Mouse (Mus musculus) G1E (cell line): ENCODE data around the gene Bptf. TPM values are rescaled to one million over a fixed set of nuclear protein-coding genes. Genes with fewer than 3 reads are reported as not detected.
A peak's percentile ranks its signal among the peaks of the same experiment; 100 is the strongest.

Experiments
- ATAC-seq: 2 replicates; pipeline ENCODE4 v1.8.0; 2016; ENCODE audit warnings: mild to moderate bottlenecking; ENCODE audit not compliant: insufficient number of reproducible peaks, poor library complexity, low FRiP score, severe bottlenecking; ENCODE audit errors: extremely low read depth
- DNase-seq: peaks from one replicate; pipeline ENCODE4 v3.0.0; 2012; ENCODE audit warnings: low spot score
- H3K27me3 ChIP-seq: 2 replicates; pipeline ENCODE4 v1.6.1; 2012; ENCODE audit warnings: mild to moderate bottlenecking, low read length, inconsistent platforms; ENCODE audit not compliant: insufficient read depth
- H3K36me3 ChIP-seq: replicated peaks from 2 replicates; pipeline ENCODE3; 2012; ENCODE audit warnings: mild to moderate bottlenecking, inconsistent platforms
- H3K4me1 ChIP-seq: 2 replicates; pipeline ENCODE4 v1.6.1; 2012; ENCODE audit warnings: low read depth, low read length, inconsistent platforms, mixed read lengths; ENCODE audit not compliant: insufficient read depth
- H3K4me3 ChIP-seq: 2 replicates; pipeline ENCODE4 v1.5.1; 2012; ENCODE audit warnings: low read depth, mild to moderate bottlenecking, inconsistent platforms, low read length, moderate library complexity, mixed read lengths
- H3K9me3 ChIP-seq: replicated peaks from 2 replicates; pipeline ENCODE4 v1.6.1; 2012; ENCODE audit warnings: inconsistent platforms
- CTCF ChIP-seq: IDR thresholded peaks from 2 replicates; pipeline ENCODE4 v1.5.1; 2012; ENCODE audit warnings: low read depth, low read length, inconsistent platforms, mixed read lengths
- GATA1 ChIP-seq: IDR thresholded peaks from 2 replicates; pipeline ENCODE4 v1.6.1; 2012; ENCODE audit warnings: borderline replicate concordance, low read length, inconsistent platforms, mixed read lengths
- GATA2 ChIP-seq: IDR thresholded peaks from 2 replicates; pipeline ENCODE4 v1.6.1; 2012; ENCODE audit warnings: low read depth, low read length, inconsistent platforms, borderline replicate concordance
- POLR2AphosphoS5 ChIP-seq: IDR thresholded peaks from 2 replicates; pipeline ENCODE4 v1.6.1; 2012; ENCODE audit warnings: low read depth, low read length, inconsistent platforms; ENCODE audit not compliant: insufficient replicate concordance
- TAL1 ChIP-seq: conservative IDR thresholded peaks from 2 replicates; pipeline ENCODE4 v1.6.1; 2012; ENCODE audit warnings: low read depth, low read length, inconsistent platforms, mixed read lengths
- polyA plus RNA-seq: library from polyadenylated mRNA; stranded (reverse); fragments of >175 nt; gene quantifications from 2 replicates; pipeline ENCODE4 v1.2.3, GENCODE M21; 2012
- total RNA-seq, 2 experiments: library from RNA; stranded (forward) in 1 of 2; stranded (reverse) in 1 of 2; fragments of 200-1000 nt in 1 of 2; fragments of >200 nt in 1 of 2; fragmentation: Nextera tagmentation in 1 of 2; gene quantifications; 2 replicates each; pipeline ENCODE4 v1.2.3; 2014 to 2017

The Bptf gene
- total RNA-seq (2014; fragmentation: Nextera tagmentation): 75.6 and 86.4 TPM in 2 replicates
- total RNA-seq (2017): 25.5 and 28.5 TPM in 2 replicates
- polyA plus RNA-seq: 48.1 and 53.7 TPM in 2 replicates

- H3K9me3 ChIP-seq: no peaks in the 10 kb centered on the region
- H3K4me1 ChIP-seq: peaks cover 20% of the 10 kb centered on the region
- TF ChIP-seq TAL1: no peak
- TF ChIP-seq CTCF: peak; percentile 86; the same call in 1 of the 2 replicates
- TF ChIP-seq GATA2: no peak
- TF ChIP-seq POLR2AphosphoS5: no peak
- no peak for TF ChIP-seq GATA1
- ATAC-seq: peak; percentile 45
- H3K27me3 ChIP-seq: 0 out of 2 replicates have a peak, but pooled peaks cover 2% of the 10 kb centered on the region
- H3K36me3 ChIP-seq: peaks cover 4% of the 10 kb centered on the region
- peak within 1 kb of the TSS; percentile 89 for H3K4me3 ChIP-seq
- peak; percentile 97 for DNase-seq
Observed at GRCm38 (mm10) chr11:107131749-107132421, at the start of gene Bptf. TSS of gene Bptf (minus strand) at chr11:107132127.

- Histone ChIP-seq H3K4me3 (no peak overlapping the region), H3K9me3 (no peaks in the 10 kb centered on the region), H3K27me3 (no peaks in the 10 kb centered on the region; the same call in 1 of the 2 replicates), H3K36me3 (peaks cover 17% of the 10 kb centered on the region), H3K4me1 (peaks cover 16% of the 10 kb centered on the region)
- TF ChIP-seq TAL1 (no peak), CTCF (no peak), GATA2 (no peak), GATA1 (no peak), POLR2AphosphoS5 (no peak)
- DNase-seq (no peak), ATAC-seq (no peak)
Observed at GRCm38 (mm10) chr11:107161215-107161614, 29.3 kb upstream of the Bptf start.

- DNase-seq (peak; percentile 10), ATAC-seq (no peak)
- H3K36me3 ChIP-seq: peaks cover 3% of the 10 kb centered on the region
- peaks cover 3% of the 10 kb centered on the region for H3K27me3 ChIP-seq
- peaks cover 5% of the 10 kb centered on the region; the same call in 1 of the 2 replicates for H3K9me3 ChIP-seq
- peaks cover 17% of the 10 kb centered on the region for H3K4me1 ChIP-seq
- TF ChIP-seq CTCF (peak; percentile 34; the same call in 1 of the 2 replicates), GATA1 (no peak), TAL1 (no peak), POLR2AphosphoS5 (no peak), GATA2 (no peak)
- no peak overlapping the region for H3K4me3 ChIP-seq
Observed at GRCm38 (mm10) chr11:107159034-107159433, 27.1 kb upstream of the Bptf start.

GRCm38 (mm10) chr11:107156977-107157642 lies 25.2 kb upstream of the Bptf start:
- DNase-seq: no peak
- H3K36me3 ChIP-seq: no peaks in the 10 kb centered on the region
- peaks cover 17% of the 10 kb centered on the region for H3K4me1 ChIP-seq
- ATAC-seq: peak; percentile 63
- H3K4me3 ChIP-seq: no peak overlapping the region
- H3K9me3 ChIP-seq: peaks cover 5% of the 10 kb centered on the region; the same call in 1 of the 2 replicates
- peaks cover 3% of the 10 kb centered on the region for H3K27me3 ChIP-seq
- TF ChIP-seq TAL1 (no peak), POLR2AphosphoS5 (no peak), GATA1 (no peak), CTCF (no peak), GATA2 (no peak)

- peaks cover 3% of the 10 kb centered on the region for H3K27me3 ChIP-seq
- no peak overlapping the region for H3K4me3 ChIP-seq
- no peak for DNase-seq
- H3K9me3 ChIP-seq: peaks cover 5% of the 10 kb centered on the region; the same call in 1 of the 2 replicates
- no peak for ATAC-seq
- H3K4me1 ChIP-seq: peaks cover 17% of the 10 kb centered on the region
- H3K36me3 ChIP-seq: no peaks in the 10 kb centered on the region
- TF ChIP-seq POLR2AphosphoS5: no peak
- TF ChIP-seq TAL1: no peak
- no peak for TF ChIP-seq GATA1
- TF ChIP-seq GATA2: no peak
- no peak for TF ChIP-seq CTCF
Observed at GRCm38 (mm10) chr11:107155292-107155691, 23.4 kb upstream of the Bptf start.

- DNase-seq: no peak
- H3K27me3 ChIP-seq: peaks cover 3% of the 10 kb centered on the region
- ATAC-seq: no peak
- peaks cover 5% of the 10 kb centered on the region; the same call in 1 of the 2 replicates for H3K9me3 ChIP-seq
- H3K4me1 ChIP-seq: peaks cover 17% of the 10 kb centered on the region
- H3K36me3 ChIP-seq: no peaks in the 10 kb centered on the region
- H3K4me3 ChIP-seq: no peak overlapping the region
- TF ChIP-seq POLR2AphosphoS5 (no peak), GATA2 (no peak), TAL1 (no peak), GATA1 (no peak), CTCF (no peak)
Observed at GRCm38 (mm10) chr11:107154431-107154830, 22.5 kb upstream of the Bptf start.
